Mouse (Mus musculus) monocyte, adult 5-6 weeks (primary cell): Measurements from ENCODE around the gene Ikzf2. TPM values are rescaled to one million over a fixed set of nuclear protein-coding genes. Genes with fewer than 3 reads are reported as not detected.

Source experiments
- ATAC-seq: fragments of 153-309, 156-312 bp; replicated peaks from 2 replicates; pipeline ENCODE4 v1.8.0; 2017; ENCODE audit warnings: mild to moderate bottlenecking; ENCODE audit not compliant: low TSS enrichment, insufficient number of reproducible peaks, severe bottlenecking, poor library complexity, low FRiP score
- total RNA-seq: library from RNA; stranded (forward); fragments of 200-1000, 200-491, 200-594 nt; gene quantifications from 3 replicates; pipeline ENCODE4 v1.2.3, GENCODE M21; 2017

The Ikzf2 gene
- total RNA-seq, 1 experiment from 2014 or later, result 23.6 TPM

DNA sequence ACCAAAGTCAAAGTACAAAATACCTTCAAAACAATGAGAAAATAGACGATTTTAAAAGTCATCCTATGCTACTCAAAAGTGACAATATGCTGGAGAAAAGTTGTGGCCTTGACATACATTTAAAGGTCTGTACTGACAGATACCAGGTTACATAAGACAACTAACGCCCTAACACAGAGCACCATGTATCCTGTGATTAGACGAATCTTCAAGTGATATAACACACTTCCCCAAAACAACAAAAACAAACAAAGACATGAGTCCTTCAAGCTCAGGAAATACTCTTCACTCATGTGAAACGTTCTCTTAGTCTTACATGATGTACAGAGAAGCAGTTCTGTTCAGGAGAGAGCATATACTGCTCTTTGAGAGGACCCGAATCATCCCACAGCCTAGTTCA lies 78.2 kb downstream of the Ikzf2 start:
- no peak for ATAC-seq

- no peak for ATAC-seq
Observed at GRCm38 (mm10) chr1:69606844-69607243, 80.2 kb downstream of the Ikzf2 start.

DNA sequence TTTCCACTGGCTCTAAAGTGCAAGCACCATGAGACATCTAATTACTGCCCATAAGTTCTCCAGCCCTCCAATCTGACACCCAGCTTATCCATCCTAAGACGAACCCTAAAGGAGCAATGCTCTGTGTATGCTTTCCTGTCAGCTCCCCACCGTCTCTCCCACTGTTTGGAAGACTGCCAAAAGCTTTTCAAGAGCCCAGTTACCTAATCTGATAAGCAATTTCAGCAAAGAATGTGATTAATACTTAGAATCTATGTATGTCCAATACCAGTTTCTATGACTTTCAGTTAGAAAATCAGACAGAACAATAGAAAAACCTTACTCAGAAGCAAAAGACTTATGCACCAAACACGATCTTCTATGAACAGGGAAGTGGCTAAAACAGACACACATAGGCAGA lies 82.8 kb downstream of the Ikzf2 start:
- no peak for ATAC-seq

- no peak for ATAC-seq
Observed at GRCm38 (mm10) chr1:69600954-69601353, 86.1 kb downstream of the Ikzf2 start.

DNA sequence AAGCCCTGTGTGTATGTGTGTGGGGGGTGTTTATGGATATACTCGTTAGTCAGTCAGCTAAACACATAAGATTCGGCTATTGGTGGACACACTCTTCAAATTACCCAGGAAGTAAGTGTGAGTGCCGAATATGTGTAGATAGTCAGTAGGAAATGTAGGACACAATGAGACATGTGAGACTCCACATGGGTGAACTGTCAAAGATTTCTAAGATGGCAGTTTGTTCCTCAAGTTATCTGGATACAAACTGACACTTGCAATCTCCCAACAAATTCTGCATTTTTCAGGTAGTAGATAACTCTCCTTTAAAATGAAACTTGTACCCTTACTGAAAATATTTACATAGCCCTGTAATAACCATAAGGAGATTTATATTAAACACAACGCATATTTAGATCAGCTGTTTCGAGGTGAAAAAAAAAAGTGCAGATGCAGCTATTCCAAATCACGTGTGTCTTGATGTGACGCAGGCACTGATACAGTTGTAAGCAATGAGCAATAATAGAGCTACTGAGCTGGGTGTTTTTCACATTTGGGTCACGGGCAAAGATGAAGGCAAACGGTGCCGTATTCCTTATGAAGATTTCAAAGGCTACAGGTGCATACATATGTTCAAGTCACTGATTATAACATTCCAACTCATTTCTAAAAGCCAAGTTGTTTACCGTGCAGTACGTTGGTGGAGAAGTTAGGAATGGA lies 87.8 kb downstream of the Ikzf2 start:
- ATAC-seq, result no peak

DNA sequence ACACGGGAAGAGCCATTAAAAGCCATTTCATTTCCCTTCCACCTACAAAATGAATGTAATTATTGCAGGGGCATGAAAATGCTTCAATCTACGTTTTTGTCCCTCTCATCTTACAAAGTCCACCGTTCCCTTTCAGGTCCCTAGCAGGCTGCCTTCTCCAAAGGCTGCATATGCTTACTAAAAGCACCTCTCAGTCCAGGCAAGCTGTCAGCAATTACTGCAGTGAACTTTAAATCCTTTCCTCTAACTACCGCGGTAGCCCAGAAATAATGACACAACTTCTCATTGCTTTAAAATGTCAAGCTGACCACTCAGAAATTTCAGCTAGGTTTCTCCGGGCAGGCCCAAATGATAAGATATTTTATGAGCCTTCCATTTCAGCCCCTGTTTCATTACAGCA lies 95.2 kb downstream of the Ikzf2 start:
- no peak for ATAC-seq

- ATAC-seq, result no peak
Observed at GRCm38 (mm10) chr1:69591328-69591801, 95.7 kb downstream of the Ikzf2 start.

- no peak for ATAC-seq
Observed at GRCm38 (mm10) chr1:69585546-69585945, 101.5 kb downstream of the Ikzf2 start.

DNA sequence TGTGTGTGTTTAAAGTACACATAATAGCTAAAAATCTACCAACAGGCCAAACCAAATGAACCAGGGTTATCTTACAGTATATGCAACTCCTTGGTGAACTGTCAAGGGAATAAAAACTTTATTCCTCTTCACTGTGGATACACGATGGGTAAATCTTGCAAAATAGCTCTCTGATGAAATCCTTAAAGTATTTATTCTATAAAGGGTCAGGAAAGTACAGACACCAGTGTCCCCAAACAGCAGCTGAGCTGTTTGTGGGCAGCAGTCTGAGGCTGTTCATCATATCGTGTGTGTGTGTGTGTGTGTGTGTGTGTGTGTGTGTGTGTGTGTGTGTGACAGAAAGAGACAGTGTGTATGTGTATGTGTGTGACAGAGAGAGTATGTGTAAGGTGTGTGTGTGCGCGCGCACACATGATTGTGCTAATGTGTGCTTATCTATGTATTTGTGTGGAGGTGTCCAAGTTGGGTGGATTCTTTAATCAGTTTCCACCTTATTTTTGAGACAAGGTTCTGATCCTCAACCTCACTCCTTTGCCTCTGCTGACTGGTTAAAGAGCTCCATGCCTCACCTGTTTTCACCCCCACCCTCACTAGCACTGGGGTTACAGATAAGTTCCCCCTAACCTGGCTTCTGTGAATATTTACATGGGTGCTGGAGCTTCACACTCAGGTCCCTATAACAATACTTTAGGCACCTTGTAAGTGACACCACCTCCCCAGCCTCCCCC lies 102.9 kb downstream of the Ikzf2 start:
- no peak for ATAC-seq

DNA sequence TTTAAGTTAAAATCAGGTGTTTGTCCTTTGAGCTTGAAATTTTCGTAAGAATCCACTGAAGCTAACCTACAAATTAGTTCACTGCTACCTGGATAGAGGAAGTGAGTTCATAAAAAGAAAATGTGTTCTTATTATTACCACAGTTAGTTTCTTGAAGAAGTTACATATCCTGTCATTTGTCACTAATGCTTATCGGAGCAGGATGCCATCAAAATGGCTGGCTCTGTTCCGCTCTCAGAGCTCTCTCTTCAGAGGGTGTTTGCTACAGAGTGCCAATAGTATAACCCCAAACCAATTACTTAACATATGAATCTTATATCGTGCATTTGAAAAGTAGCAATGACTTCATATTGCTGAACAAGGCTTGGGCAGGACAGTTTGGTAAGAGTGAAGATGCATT lies 108.1 kb downstream of the Ikzf2 start:
- ATAC-seq, result no peak

- ATAC-seq, result no peak
Observed at GRCm38 (mm10) chr1:69559443-69560090, 127.5 kb downstream of the Ikzf2 start.

DNA sequence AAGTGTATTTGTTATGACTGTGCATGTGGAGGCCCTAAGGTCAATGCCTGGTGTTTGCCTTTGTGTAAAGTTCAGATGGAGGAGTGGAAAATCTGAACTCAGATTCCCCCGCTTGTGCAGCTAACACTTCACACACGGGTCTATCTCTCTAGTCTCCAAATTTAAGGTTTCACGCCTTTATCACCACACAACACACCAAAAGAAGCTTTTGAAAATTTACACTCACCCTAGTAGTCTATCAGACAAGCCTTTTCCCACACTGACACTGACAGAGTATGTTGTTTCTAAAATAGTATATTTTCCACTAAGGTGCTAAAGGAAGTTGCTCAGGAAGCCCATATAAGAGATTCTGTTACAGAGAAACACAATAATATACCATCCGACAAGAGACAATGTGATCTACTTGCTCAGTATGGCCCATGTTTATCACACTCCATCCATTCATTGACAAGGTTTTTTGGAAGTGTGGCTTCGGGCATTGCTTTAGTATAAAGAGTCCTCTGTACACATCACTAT lies 131.4 kb downstream of the Ikzf2 start:
- no peak for ATAC-seq

GRCm38 (mm10) chr1:69549987-69550386 lies 137.1 kb downstream of the Ikzf2 start:
- no peak for ATAC-seq

DNA sequence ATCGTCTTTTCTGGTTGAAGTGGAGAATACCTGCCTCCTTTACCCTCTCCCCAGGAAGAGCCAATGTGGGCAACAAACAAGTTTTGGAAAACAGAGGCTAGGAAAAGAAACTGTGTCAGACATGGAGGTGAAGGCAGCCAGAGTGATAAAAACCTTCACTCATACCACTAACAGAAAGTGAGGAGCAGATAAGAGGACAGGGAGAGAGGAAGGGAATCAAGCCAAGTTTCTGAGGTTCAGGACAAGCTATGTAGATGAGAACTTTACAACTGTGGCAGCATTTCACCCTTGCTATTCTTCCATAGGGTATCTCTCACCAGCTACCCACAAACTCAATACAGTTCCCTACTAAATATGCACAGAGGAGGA lies 141.2 kb downstream of the Ikzf2 start:
- no peak for ATAC-seq

DNA sequence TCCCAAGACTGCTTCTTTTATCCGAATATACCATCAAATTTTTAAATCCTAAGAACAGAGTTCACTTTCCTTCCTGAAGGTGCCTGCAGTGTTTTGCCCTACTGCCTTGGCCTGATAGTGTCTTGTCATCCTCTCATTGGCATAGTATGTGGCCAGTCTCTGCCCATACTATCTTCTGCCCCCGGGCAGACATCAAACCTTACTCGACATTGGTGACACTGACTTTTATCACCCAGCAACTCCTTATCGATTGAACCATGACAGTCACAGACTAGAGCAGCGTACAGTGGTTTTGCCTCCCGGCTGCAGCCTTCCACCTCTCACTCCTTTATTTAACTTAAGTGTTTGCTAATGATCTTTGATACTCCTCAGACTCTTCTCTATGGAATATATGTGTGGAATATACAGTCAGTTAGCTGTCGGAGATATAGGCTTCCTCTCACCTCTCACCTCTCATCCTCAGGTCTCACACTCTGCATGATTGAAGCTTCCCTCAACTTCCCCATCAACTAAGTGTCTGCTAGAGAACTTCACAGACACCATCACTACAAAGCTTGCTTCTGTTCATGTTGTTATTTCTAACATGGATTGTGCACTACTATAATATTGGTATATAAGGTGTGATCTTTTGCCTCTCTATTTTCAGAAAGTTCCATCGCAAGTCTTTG lies 141.7 kb downstream of the Ikzf2 start:
- no peak for ATAC-seq

DNA sequence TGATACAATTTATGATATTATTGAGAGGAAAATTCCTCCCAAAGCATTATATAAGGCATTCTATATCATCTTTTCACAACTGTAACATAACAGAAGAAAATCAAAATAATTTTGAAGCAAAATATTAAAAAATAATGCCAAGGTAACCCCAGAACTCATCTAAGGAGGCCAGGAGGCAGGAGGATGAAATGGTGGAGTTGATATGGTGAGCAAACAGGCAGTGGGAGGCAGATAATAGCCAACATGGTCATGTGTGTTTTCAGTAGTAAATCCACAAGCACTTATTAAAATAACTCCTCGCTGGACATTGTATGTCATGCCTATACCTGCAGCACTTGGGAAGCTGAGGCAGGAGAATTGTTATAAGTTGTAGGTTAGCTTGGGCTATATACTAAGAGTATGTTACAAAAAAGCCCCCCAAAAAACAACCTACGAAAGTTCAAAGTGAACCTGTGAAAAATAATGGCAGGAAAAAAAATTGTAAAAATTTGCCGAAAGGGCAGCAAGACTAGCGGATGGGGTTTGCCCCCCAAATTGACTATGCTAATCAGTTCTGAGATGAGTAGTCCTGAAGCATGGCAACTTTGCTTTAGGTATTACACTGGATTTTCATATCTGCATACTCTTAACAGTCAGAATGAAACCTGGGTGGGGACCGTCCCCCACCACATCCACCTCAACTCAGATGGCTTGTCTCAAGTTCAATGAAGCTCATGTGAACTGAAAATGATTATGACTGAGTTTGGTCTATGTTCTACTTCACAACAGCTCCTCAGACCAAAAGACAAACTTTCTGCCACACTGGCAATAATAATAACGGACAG lies 143.1 kb downstream of the Ikzf2 start:
- no peak for ATAC-seq

DNA sequence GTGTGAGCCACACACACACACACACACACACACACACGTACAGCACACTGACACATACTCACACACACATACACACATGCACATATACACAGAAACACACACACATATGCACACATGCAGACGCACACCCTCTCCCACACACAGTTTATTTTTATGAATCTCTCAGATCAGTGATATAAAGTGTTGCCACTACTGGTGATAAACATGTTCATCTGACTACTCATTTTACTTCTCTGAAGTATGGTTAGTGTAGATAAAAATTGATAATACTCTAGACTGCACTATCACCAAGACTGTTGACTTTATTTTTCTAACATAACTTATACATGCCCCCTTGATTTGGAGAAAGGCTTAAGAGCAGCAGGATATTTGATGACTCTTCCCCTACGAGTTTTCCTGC lies 144.5 kb downstream of the Ikzf2 start:
- ATAC-seq, result no peak

GRCm38 (mm10) chr1:69538663-69539062 lies 148.4 kb downstream of the Ikzf2 start:
- ATAC-seq, result no peak
